Mouse (Mus musculus) midbrain, embryonic 13.5 days (tissue): Measurements from ENCODE around the gene Il17rd. TPM values are rescaled to one million over a fixed set of nuclear protein-coding genes. Genes with fewer than 3 reads are reported as not detected.
A peak's percentile ranks its signal among the peaks of the same experiment; 100 is the strongest.

ENCODE experiments used
- ATAC-seq: fragments of 200-750 bp; cut with Nextera tagmentation; 2 replicates; pipeline ENCODE4 v1.8.0; 2017; ENCODE audit warnings: mild to moderate bottlenecking, moderate TSS enrichment, moderate library complexity
- H3K27ac ChIP-seq: fragments of 300-500 bp; sonication (generic); 2 replicates; pipeline ENCODE4 v1.5.1; 2015; ENCODE audit warnings: inconsistent platforms, mild to moderate bottlenecking, moderate library complexity
- H3K27me3 ChIP-seq: fragments of 300-500 bp; sonication (generic); 2 replicates; pipeline ENCODE4 v1.6.1; 2015; ENCODE audit warnings: mild to moderate bottlenecking, inconsistent platforms
- H3K36me3 ChIP-seq: fragments of 300-500 bp; sonication (generic); 2 replicates; pipeline ENCODE4 v1.6.1; 2015; ENCODE audit warnings: mild to moderate bottlenecking, inconsistent platforms
- H3K4me1 ChIP-seq: fragments of 300-500 bp; sonication (generic); replicated peaks from 2 replicates; pipeline ENCODE4 v1.6.1; 2015; ENCODE audit warnings: inconsistent platforms
- H3K4me2 ChIP-seq: fragments of 300-500 bp; sonication (generic); replicated peaks from 2 replicates; pipeline ENCODE4 v1.6.1; 2015; ENCODE audit warnings: moderate library complexity, mild to moderate bottlenecking, inconsistent platforms
- H3K4me3 ChIP-seq: fragments of 300-500 bp; sonication (generic); replicated peaks from 2 replicates; pipeline ENCODE4 v1.5.1; 2015; ENCODE audit warnings: mild to moderate bottlenecking, inconsistent platforms
- H3K9ac ChIP-seq: fragments of 300-500 bp; sonication (generic); replicated peaks from 2 replicates; pipeline ENCODE4 v1.6.1; 2015; ENCODE audit warnings: mild to moderate bottlenecking, inconsistent platforms
- H3K9me3 ChIP-seq: fragments of 300-500 bp; sonication (generic); 2 replicates; pipeline ENCODE4 v1.6.1; 2016; ENCODE audit warnings: mild to moderate bottlenecking, inconsistent platforms
- WGBS: fragments of 180-500 bp; shearing (Covaris S2); methylation state at CpG from one replicate; pipeline ENCODE4 v1.1.7; 2015; 5-methylcytosine and 5-hydroxymethylcytosine counted together
- polyA plus RNA-seq: library from polyadenylated mRNA; unstranded; fragments of >200 nt; fragmentation: Nextera tagmentation; extraction: Ambion mirVana; gene quantifications from 2 replicates; pipeline ENCODE4 v1.2.1, GENCODE M21; 2015

Gene Il17rd
- polyA plus RNA-seq, 1 experiment from 2014 or later = 2.5 TPM

DNA sequence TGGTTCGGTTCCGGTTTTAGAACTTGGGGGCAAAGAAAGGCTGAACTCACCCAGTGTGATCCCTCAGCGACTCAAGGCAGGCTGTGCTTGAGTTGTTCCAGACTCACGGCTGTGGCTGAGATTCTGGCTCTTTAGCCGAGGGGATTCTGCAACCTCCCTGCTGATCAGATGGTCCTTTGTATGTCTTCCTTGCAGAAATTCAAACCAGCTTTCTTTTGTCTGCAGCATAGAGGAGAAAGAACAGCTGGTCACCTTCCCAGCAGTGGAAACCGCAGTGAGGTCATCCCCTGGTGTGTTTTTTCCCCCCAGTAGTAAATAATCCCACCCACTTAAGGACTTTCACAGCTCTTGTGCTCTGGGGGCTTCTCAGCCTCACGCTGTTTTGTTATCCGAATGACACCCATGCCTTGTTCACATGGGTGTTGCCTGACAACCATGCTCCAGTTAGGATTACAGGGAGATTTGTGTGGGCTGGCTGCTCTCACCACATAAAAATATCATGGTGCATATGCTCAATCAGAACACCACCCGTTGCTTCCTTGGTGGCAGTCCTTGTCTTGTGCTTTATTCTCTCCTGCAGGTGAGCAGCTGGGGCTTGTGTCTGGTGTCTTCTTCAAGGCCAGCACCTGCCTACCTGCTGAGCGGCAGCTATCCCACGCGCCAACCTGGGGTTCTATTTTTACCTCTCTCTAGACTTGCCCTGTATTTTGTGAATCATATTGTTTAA, 67.2 kb downstream of the Il17rd start:
- Histone ChIP-seq H3K4me3 (no peak overlapping the region), H3K4me1 (peaks cover 13% of the 10 kb centered on the region), H3K9me3 (no peaks in the 10 kb centered on the region), H3K27ac (peak overlapping the region; percentile 44; the same call in 1 of the 2 replicates), H3K27me3 (no peaks in the 10 kb centered on the region), H3K4me2 (no peak overlapping the region), H3K9ac (no peak overlapping the region), H3K36me3 (no peaks in the 10 kb centered on the region)
- WGBS = 55% methylated on average over 12 of the region's 12 CpGs
- ATAC-seq = no peak

DNA sequence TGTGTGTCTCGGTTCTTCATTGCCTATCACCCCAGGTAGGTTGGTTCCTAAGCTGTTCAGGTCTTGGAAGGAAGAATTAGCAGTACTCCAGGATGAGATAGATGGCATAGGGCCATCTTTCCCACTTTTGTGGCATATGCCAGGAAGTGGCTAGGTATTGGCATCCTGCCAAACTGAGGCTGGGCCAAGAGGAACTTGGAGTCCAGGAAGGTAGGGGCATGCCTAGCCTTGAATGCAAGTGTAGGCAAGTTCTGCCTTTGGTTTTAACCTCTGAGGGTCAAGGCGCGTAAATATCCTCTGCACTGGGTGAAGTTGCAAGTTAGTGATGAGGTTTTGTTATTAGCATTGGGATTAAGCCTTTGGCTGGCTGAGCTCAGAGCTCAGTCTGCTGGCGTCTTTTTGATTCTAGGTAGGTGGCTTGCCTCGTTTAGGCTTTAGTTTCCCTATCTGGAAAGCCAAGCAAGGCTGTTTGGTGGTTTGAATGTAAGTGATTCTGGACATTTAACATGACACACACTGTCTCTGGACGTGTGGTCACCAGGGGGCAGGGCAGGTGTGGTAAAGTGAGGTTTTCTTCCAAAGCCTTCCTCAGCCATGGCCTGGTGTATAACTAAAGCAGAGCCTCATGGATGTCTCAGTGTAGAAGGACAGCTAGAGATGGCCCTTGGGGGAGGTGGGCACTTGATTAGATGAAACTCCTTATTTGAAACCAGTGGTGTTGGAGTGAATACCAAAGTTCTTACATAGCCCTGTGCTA, 70.2 kb downstream of the Il17rd start:
- no peaks in the 10 kb centered on the region for H3K36me3 ChIP-seq
- peaks cover 8% of the 10 kb centered on the region for H3K27me3 ChIP-seq
- no peak overlapping the region for H3K4me3 ChIP-seq
- H3K9me3 ChIP-seq = no peaks in the 10 kb centered on the region
- peaks cover 7% of the 10 kb centered on the region; the same call in 1 of the 2 replicates for H3K4me1 ChIP-seq
- H3K9ac ChIP-seq = no peak overlapping the region
- no peak overlapping the region for H3K4me2 ChIP-seq
- 71% methylated on average over 6 of the region's 6 CpGs for WGBS
- ATAC-seq = no peak
- no peak overlapping the region for H3K27ac ChIP-seq

DNA sequence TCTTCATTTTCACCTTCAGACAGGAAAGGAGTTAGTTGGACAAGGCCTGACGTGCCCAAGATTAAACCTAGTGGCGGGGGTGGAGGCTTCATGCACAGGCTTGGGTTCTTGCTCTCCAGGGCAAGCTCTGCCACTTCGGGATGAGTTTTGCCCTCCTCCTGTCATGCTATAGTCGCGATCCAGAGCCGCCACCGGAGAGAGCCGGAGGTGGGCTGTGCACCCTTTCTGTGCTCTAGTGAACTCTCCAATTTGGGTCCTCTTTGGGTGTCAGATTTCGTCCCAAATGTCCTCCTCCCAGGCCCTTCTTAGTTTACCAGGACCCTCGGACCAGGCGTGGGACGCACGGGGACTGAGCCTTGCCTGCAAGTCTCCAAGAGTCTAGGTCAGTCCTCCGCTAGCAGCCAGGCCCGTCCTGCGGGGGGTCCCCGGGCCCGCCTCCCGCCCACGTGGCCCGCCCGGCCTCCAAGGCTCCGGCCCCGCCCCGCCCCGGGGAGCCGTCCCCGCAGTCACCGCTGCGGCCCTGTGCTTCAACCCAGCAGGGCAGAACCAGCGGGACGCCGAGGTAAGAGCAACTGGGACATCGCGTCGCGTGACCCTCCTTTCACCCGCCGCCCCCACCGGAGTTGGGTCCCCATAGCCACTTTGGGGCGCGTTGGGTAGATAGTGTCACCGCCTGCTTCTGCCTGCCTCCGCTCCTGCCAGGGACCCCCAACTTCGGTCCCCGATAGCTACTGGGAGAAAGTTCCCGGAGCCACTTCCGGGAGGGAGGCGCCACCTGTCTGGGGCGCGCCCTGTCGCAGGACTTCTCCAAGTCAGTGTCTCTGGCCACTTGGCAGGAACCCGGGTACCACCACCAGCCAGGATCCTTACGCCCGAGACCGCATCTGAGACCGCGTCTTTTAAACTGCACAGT, 75.9 kb downstream of the Il17rd start, which contains the start of gene Arhgef3:
TSS of gene Arhgef3 (plus strand) at position 538 of the 913 bp plus-strand sequence.
- ATAC-seq = peak; percentile 75
- peak within 1 kb of the TSS; percentile 100 for H3K4me2 ChIP-seq
- WGBS = under 1% methylated on average over 58 of the region's 58 CpGs
- no peaks in the 10 kb centered on the region for H3K36me3 ChIP-seq
- H3K27ac ChIP-seq = no peak within 1 kb of the TSS
- no peaks in the 10 kb centered on the region for H3K9me3 ChIP-seq
- peak within 1 kb of the TSS; percentile 69 for H3K9ac ChIP-seq
- H3K27me3 ChIP-seq = peaks cover 41% of the 10 kb centered on the region
- H3K4me3 ChIP-seq = peak within 1 kb of the TSS; percentile 55
- H3K4me1 ChIP-seq = peaks cover 10% of the 10 kb centered on the region

DNA sequence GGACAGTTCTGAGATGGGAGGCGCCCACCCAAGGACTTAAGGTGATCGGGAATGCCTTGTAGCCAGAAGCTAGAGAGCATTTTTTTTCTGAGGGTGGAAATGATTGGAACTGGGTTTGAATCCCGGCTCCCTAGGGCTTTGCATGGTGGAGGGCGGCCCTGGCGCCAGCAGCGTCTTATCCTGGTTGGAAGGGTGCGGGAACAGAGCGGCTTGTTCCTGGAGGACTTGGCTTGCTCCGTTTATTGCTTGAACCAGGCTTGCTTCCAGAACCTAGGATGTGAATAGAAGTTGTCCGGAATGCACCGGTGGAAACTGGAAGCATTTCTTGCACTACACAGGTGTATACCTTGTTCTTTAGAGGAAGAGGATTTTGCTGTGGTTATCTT, 76.5 kb downstream of the Il17rd start:
- Histone ChIP-seq H3K36me3 (no peaks in the 10 kb centered on the region), H3K27me3 (peaks cover 41% of the 10 kb centered on the region), H3K9me3 (no peaks in the 10 kb centered on the region), H3K4me1 (peaks cover 10% of the 10 kb centered on the region), H3K9ac (no peak overlapping the region), H3K27ac (no peak overlapping the region), H3K4me2 (peak overlapping the region; percentile 100), H3K4me3 (peak overlapping the region; percentile 55)
- no peak for ATAC-seq
- 20% methylated on average over 11 of the region's 11 CpGs for WGBS

DNA sequence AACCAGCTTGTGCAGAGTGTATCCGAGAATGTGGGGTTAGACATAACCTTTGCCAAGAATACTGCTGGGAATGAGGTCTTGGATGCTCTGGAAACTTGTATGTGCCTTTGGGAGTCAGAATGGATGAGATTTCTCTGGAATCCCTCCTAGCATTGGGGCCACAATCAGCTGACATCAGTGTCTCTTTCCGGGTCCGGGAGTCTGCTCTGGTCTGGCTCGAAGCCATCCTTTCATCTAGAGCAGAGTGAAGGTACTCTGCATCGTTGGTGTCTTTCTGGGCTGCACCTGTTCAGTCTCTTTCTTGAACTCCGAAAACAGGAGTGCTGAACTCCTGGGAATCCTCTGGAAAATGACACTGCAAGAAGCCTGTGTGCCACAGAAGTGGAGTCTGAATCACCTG, 77.2 kb downstream of the Il17rd start:
- Histone ChIP-seq H3K4me3 (no peak overlapping the region), H3K27me3 (peaks cover 41% of the 10 kb centered on the region), H3K27ac (no peak overlapping the region), H3K36me3 (no peaks in the 10 kb centered on the region), H3K4me1 (peaks cover 10% of the 10 kb centered on the region), H3K9ac (no peak overlapping the region), H3K4me2 (no peak overlapping the region), H3K9me3 (no peaks in the 10 kb centered on the region)
- WGBS = 80% methylated on average over 6 of the region's 6 CpGs
- no peak for ATAC-seq

DNA sequence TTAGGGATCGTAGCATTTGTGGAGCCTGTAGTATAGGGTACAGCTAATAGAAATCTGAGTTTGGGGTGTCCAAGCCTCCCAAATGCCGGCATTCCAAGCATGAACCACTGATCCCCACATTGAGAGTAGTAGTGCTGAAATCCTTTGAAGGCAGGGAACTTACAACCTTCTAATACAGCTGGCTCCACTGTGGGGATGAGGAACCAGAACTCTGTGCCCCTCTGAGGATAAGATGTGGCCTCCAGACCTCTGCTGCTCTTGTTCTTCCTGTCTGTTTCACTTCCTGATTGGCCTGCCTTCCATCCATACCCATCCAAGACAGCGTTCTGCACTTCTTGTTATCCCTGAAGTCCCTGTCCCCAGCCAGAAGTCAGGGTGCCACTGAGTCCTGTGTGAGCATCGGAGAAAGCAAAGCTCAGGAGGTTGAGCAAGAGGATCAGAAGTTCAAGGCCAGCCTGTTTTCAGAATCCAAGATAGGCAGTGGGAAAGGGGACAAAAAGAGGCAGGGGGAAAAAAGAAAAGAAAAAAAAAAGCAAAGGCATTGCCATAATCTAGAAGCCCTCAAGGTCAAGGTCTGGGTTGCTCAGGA, 77.9 kb downstream of the Il17rd start:
- Histone ChIP-seq H3K4me2 (no peak overlapping the region), H3K36me3 (no peaks in the 10 kb centered on the region), H3K4me3 (no peak overlapping the region), H3K4me1 (peaks cover 10% of the 10 kb centered on the region), H3K27me3 (peaks cover 41% of the 10 kb centered on the region), H3K9ac (no peak overlapping the region), H3K9me3 (no peaks in the 10 kb centered on the region), H3K27ac (no peak overlapping the region)
- ATAC-seq = no peak
- WGBS = 82% methylated on average over 4 of the region's 4 CpGs

DNA sequence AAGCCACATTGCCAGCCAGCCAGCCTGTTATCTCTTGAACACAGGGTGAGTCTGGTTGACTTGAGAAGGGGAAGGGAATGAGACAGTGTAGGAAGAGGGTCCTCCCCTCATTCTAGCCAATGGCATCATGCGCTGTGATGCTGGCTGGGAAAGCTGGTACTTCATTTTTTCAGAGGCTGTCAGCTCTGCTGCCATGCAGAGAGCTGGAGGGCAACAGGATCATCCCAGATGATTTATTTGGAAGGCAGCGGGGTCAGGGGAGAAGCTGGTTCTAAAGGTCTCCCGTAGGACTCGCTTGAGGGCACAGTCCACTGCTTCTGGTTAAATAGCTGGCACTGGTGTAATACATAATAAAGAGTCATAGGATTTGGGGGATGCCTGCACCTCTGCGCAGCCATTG, 79.8 kb downstream of the Il17rd start:
- Histone ChIP-seq H3K4me1 (peaks cover 10% of the 10 kb centered on the region), H3K4me2 (no peak overlapping the region), H3K27ac (no peak overlapping the region), H3K36me3 (no peaks in the 10 kb centered on the region), H3K9me3 (no peaks in the 10 kb centered on the region), H3K27me3 (peaks cover 37% of the 10 kb centered on the region), H3K9ac (no peak overlapping the region), H3K4me3 (no peak overlapping the region)
- WGBS = 89% methylated on average over 5 of the region's 5 CpGs
- no peak for ATAC-seq

DNA sequence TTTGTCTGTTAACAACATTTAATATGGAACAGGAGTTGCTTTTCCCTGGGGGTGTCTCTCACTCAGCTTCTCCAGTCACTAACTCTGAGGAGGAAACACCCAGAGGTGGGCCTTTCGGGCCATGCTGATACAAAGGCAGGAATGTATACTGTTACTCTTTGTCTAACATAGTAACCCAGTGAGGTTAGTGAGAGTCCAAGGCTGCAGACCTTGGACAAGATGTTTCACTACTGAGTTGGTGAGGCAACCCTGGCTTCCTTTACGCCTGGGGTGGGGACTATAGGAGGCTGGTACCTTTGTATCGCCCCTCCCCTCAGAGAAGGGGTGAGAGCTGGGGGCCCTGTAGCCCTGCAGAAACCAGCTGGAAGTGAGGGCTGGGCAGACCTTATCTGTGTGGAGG, 83.9 kb downstream of the Il17rd start:
- 90% methylated on average over 3 of the region's 3 CpGs for WGBS
- no peak overlapping the region for H3K9ac ChIP-seq
- H3K36me3 ChIP-seq = no peaks in the 10 kb centered on the region
- no peaks in the 10 kb centered on the region for H3K9me3 ChIP-seq
- H3K4me1 ChIP-seq = no peaks in the 10 kb centered on the region
- peaks cover 2% of the 10 kb centered on the region; the same call in 1 of the 2 replicates for H3K27me3 ChIP-seq
- no peak overlapping the region for H3K4me2 ChIP-seq
- no peak overlapping the region for H3K4me3 ChIP-seq
- no peak overlapping the region for H3K27ac ChIP-seq
- no peak for ATAC-seq

DNA sequence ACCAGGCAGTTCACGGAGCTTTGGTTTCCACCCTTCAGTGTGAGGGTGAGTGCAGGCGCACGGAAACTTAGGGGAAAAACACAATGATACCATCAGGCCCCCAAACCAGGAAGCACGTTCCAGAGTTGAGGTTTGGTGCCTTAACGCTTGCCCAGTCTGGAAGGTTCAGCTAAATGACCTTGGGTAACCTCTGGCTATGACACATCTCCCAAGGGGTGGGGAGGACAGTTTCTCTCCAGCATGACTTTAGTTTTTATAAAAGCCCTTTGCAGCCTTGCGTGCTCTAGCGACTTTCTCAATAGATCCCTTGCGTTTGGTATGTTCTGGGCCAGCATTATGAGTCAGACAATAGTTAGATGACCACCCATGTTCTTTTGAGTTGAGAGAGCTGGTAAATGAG, 84.8 kb downstream of the Il17rd start:
- Histone ChIP-seq H3K4me1 (no peaks in the 10 kb centered on the region), H3K4me2 (no peak overlapping the region), H3K27ac (no peak overlapping the region), H3K36me3 (no peaks in the 10 kb centered on the region), H3K9me3 (no peaks in the 10 kb centered on the region), H3K9ac (no peak overlapping the region), H3K4me3 (no peak overlapping the region), H3K27me3 (no peaks in the 10 kb centered on the region)
- no peak for ATAC-seq
- 50% methylated on average over 8 of the region's 8 CpGs for WGBS

DNA sequence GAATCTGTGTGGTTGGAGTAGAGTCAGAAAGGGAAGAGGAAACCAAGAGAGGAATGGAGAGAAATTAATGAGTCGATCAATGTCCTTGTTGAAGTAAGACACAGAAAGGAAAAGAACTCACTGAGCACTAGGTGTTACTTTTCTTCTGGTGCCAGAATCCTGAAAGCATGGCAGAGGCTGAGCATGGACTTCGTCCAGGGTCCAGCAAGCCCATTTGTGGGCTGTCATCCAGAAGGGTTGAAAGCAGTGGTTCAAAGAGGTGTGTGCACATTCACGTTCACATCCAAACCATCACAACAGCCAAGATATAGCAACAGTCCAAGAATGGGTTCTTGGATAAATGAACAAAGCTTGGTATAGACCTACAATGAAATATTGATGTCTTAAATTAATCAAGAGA, 91.3 kb downstream of the Il17rd start:
- WGBS = 88% methylated on average over 3 of the region's 3 CpGs

DNA sequence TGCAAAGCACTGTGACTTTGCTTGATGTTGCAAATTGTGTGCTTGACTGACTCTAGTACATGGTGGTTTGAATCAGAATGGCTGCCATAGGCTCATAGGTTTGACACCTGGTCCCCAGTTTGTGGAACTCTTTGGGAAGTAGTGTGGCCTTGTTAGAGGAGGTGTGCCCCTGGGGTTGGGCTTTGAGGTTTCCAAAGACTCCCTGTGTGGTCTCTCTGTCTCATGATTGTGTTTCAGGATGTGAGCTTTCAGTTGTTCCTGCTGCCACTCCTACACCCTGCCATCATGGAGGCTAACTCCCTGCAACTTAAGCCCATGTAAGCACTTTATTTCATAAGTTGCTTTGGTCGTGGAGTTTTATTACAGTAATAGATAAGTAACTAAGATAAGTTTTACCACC, 91.9 kb downstream of the Il17rd start:
- no peak overlapping the region for H3K4me3 ChIP-seq
- H3K36me3 ChIP-seq = no peaks in the 10 kb centered on the region
- WGBS = 89% methylated on average over 1 of the region's 1 CpGs
- H3K9ac ChIP-seq = no peak overlapping the region
- no peaks in the 10 kb centered on the region for H3K9me3 ChIP-seq
- no peak overlapping the region for H3K4me2 ChIP-seq
- H3K27ac ChIP-seq = no peak overlapping the region
- ATAC-seq = no peak
- no peaks in the 10 kb centered on the region for H3K27me3 ChIP-seq
- no peaks in the 10 kb centered on the region for H3K4me1 ChIP-seq

More for the DNA sequence above, 91.3 kb downstream of the Il17rd start:
- Histone ChIP-seq H3K9me3 (no peaks in the 10 kb centered on the region), H3K4me2 (no peak overlapping the region), H3K9ac (no peak overlapping the region), H3K4me1 (no peaks in the 10 kb centered on the region), H3K4me3 (no peak overlapping the region), H3K27ac (no peak overlapping the region), H3K36me3 (no peaks in the 10 kb centered on the region), H3K27me3 (no peaks in the 10 kb centered on the region)
- no peak for ATAC-seq
